Mouse (Mus musculus) ES-Bruce4 (cell line): ENCODE data around the gene Rdh8.

Experiments used
- CTCF ChIP-seq: IDR thresholded peaks from one replicate; pipeline ENCODE4 v1.8.1; 2011; ENCODE audit warnings: low read depth, low read length
- EP300 ChIP-seq: IDR thresholded peaks from 2 replicates; pipeline ENCODE4 v1.6.1; 2011; ENCODE audit warnings: low read depth, low read length; ENCODE audit not compliant: insufficient read depth
- POLR2A ChIP-seq: IDR thresholded peaks from one replicate; pipeline ENCODE4 v1.8.1; 2011; ENCODE audit warnings: low read length; ENCODE audit not compliant: insufficient read depth

DNA sequence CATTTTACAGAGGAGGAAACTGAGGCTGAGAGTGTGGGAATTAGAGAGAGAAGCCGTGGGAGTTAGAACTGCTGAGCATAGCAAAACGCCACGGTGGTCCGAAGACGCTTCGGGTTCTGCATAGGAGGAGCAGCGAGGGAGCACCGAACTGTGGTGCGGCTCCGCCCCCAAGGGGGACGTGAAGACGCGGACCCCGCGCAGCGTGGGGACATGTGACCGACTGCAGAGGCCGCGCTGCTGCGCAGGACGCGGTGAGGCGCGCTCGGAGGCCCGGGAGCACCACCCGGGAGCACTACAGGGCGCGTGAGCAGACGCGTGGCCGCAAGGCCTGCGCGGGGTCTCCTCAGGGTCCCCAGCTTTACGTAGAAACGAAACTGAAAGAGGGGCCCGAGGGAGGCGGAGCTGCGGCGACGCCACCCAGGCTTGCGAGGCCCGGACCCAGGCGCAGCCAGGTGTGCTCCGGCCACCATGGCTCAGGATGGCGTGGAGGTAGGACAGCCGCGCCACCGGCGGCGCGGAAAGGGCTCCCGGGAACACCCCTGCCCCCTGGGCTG, 50.2 kb downstream of the Rdh8 start, which contains the start of gene A230050P20Rik:
- TF ChIP-seq CTCF (no peak), POLR2A (no peak), EP300 (no peak)
